Mouse (Mus musculus): ENCODE results near the gene Gad2.

GRCm38 (mm10) chr2:22677066-22677465 is 55.1 kb downstream of the Gad2 start:
- TF ChIP-seq USF1 (IDR thresholded peaks at IDR 0.05; ENCODE audit: low read depth, low read length) (no peak), CHD2 (IDR thresholded peaks at IDR 0.05; ENCODE audit: low read length) (no peak), CTCF (conservative IDR thresholded peaks at IDR 0.05 in 1 of 2, IDR thresholded peaks at IDR 0.05 in 1 of 2; ENCODE audit: low read depth in 2 of 2, low read length in 2 of 2) (no peak), ZC3H11A (IDR thresholded peaks at IDR 0.05; ENCODE audit: low read depth, low read length) (no peak), POLR2A (IDR thresholded peaks at IDR 0.05; ENCODE audit: low read depth, low read length) (no peak), ZNF384 (IDR thresholded peaks at IDR 0.05; ENCODE audit: low read depth, low read length) (no peak), EP300 (IDR thresholded peaks at IDR 0.05; ENCODE audit: low read length) (no peak), TBP (conservative IDR thresholded peaks at IDR 0.05; ENCODE audit: low read depth, low read length) (no peak), E2F4 (IDR thresholded peaks at IDR 0.05; ENCODE audit: insufficient replicate concordance, low read depth, low read length) (no peak)

All from CH12.LX (cell line).